9 mouse cellular contexts compared by ENCODE assay signal in genomic region chr8:69881261-69881865, GRCm38 (mm10). TPM values are rescaled to one million over a fixed set of nuclear protein-coding genes. Genes with fewer than 3 reads are reported as not detected.
A peak's percentile ranks its signal among the peaks of the same experiment; 100 is the strongest.
DNase-seq lines count a peak whose midpoint lies in the region; ATAC-seq and TF ChIP-seq lines count a peak whose summit lies in the region.
"Had no signal": no experiment of that assay in that cellular context is flagged by ENCODE, and none has a peak within 500 bp of the region (broad histone marks: within the 10 kb centered on the region; RNA-seq: fewer than 3 reads in every experiment).

No protein-coding gene starts in this region.

- no peak; the same call in 1 of the 2 replicates for ATAC-seq in lung, postnatal 0 days
- peak; percentile 22 for ATAC-seq in forebrain, embryonic 14.5 days
- ATAC-seq in limb, embryonic 12.5 days (ENCODE audit: insufficient number of reproducible peaks, insufficient read depth, low FRiP score, low TSS enrichment, low read depth) = no peak

- no peak overlapping the region for H3K9ac ChIP-seq in lung, postnatal 0 days (replicated peaks; ENCODE audit: low read depth)
- H3K9ac ChIP-seq in forebrain, embryonic 14.5 days (ENCODE audit: low read length) = peak overlapping the region; percentile 48
- H3K9ac ChIP-seq in limb, embryonic 12.5 days (replicated peaks) = peak overlapping the region; percentile 23; the same call in 1 of the 2 replicates

- peaks cover 6% of the 10 kb centered on the region; the same call in 1 of the 2 replicates for H3K4me1 ChIP-seq in lung, postnatal 0 days (ENCODE audit: insufficient read depth, low read depth, low read length)
- H3K4me1 ChIP-seq in forebrain, embryonic 14.5 days (ENCODE audit: control insufficient read depth, insufficient read depth, low read length) = no peaks in the 10 kb centered on the region
- H3K4me1 ChIP-seq in limb, embryonic 12.5 days (replicated peaks) = peaks cover 20% of the 10 kb centered on the region
- H3K4me1 ChIP-seq in small intestine, adult 2 months (ENCODE audit: control insufficient read depth, insufficient read depth, insufficient read length, low read length) = peaks cover 13% of the 10 kb centered on the region

- H3K36me3 ChIP-seq in lung, postnatal 0 days (ENCODE audit: insufficient read depth, low read length) = no peaks in the 10 kb centered on the region
- H3K36me3 ChIP-seq in forebrain, embryonic 14.5 days (ENCODE audit: control insufficient read depth, insufficient read depth, low read length) = no peaks in the 10 kb centered on the region
- no peaks in the 10 kb centered on the region for H3K36me3 ChIP-seq in limb, embryonic 12.5 days
- H3K36me3 ChIP-seq in small intestine, adult 2 months (ENCODE audit: control insufficient read depth, insufficient read depth, low read length) = no peaks in the 10 kb centered on the region

- TF ChIP-seq CTCF in lung, postnatal 0 days (IDR thresholded peaks at IDR 0.05) = no peak
- TF ChIP-seq CTCF in small intestine, adult 2 months (IDR thresholded peaks at IDR 0.05; ENCODE audit: extremely low read depth, insufficient read length, insufficient replicate concordance, low read depth, low read length) = no peak

- H3K4me2 ChIP-seq in lung, postnatal 0 days (replicated peaks; ENCODE audit: low read depth, low read length) = peak overlapping the region; percentile 54
- peak overlapping the region; percentile 52 for H3K4me2 ChIP-seq in forebrain, embryonic 14.5 days (ENCODE audit: low read length)
- H3K4me2 ChIP-seq in limb, embryonic 12.5 days = peak overlapping the region; percentile 56

- H3K9me3 ChIP-seq in lung, postnatal 0 days (ENCODE audit: low read length) = no peaks in the 10 kb centered on the region
- 0 out of 2 replicates have a peak, but pooled peaks cover 2% of the 10 kb centered on the region for H3K9me3 ChIP-seq in forebrain, embryonic 14.5 days (replicated peaks; ENCODE audit: control insufficient read depth, low read length)
- no peaks in the 10 kb centered on the region for H3K9me3 ChIP-seq in limb, embryonic 12.5 days

- 19% methylated on average over 79 of the region's 79 CpGs for WGBS in lung, postnatal 0 days
- WGBS in forebrain, embryonic 14.5 days = 21% methylated on average over 74 of the region's 79 CpGs
- WGBS in limb, embryonic 12.5 days = 20% methylated on average over 79 of the region's 79 CpGs
- 22% methylated on average over 79 of the region's 79 CpGs for WGBS in small intestine, adult 2 months

- no peak for TF ChIP-seq EP300 in lung, postnatal 0 days (IDR thresholded peaks at IDR 0.05)

- peak overlapping the region; percentile 35; the same call in 1 of the 2 replicates for H3K4me3 ChIP-seq in lung, postnatal 0 days (ENCODE audit: low read depth, low read length)
- peak overlapping the region; percentile 37 for H3K4me3 ChIP-seq in forebrain, embryonic 14.5 days (ENCODE audit: low read depth, low read length)
- peak overlapping the region; percentile 41 for H3K4me3 ChIP-seq in limb, embryonic 12.5 days (replicated peaks)
- peak overlapping the region; percentile 51 for H3K4me3 ChIP-seq in small intestine, adult 2 months (ENCODE audit: low read depth, low read length)

- H3K27ac ChIP-seq in lung, postnatal 0 days (ENCODE audit: low read length) = no peak overlapping the region
- no peak overlapping the region for H3K27ac ChIP-seq in forebrain, embryonic 14.5 days (ENCODE audit: low read depth, low read length)
- H3K27ac ChIP-seq in limb, embryonic 12.5 days = no peak overlapping the region
- H3K27ac ChIP-seq in small intestine, adult 2 months (ENCODE audit: insufficient read depth, low read depth, low read length) = no peak overlapping the region

- TF ChIP-seq POLR2A in small intestine, adult 2 months (IDR thresholded peaks at IDR 0.05; ENCODE audit: low read depth, low read length) = no peak

- DNase-seq in lung, postnatal 0 days (ENCODE audit: low spot score) = no peak
- DNase-seq in lung, postnatal 10 days = no peak
- no peak for DNase-seq in forebrain, embryonic 14.5 days (ENCODE audit: low spot score)
- no peak for DNase-seq in embryo, embryonic 11 days
- no peak for DNase-seq in cerebellum, adult 11 months
- no peak for DNase-seq in cerebellum, postnatal 4 days (ENCODE audit: low spot score in 2 of 2)

- H3K27me3 ChIP-seq in lung, postnatal 0 days (replicated peaks; ENCODE audit: insufficient read depth, low read length) = peaks cover 68% of the 10 kb centered on the region
- peaks cover 71% of the 10 kb centered on the region for H3K27me3 ChIP-seq in forebrain, embryonic 14.5 days (replicated peaks; ENCODE audit: control insufficient read depth, insufficient read depth, low read length)
- peaks cover 100% of the 10 kb centered on the region for H3K27me3 ChIP-seq in limb, embryonic 12.5 days
- peaks cover 62% of the 10 kb centered on the region for H3K27me3 ChIP-seq in small intestine, adult 2 months (ENCODE audit: control insufficient read depth, insufficient read depth, low read length)

RNA-seq across cellular contexts. Expression of gene Cilp2, which starts 6.1 kb away (rescaled TPM):
- 0.17 and 0.36 TPM in 2 replicates for polyA plus RNA-seq in lung, postnatal 0 days (2015; fragmentation: Nextera tagmentation; extraction: Ambion mirVana)
- 2.0 and 2.6 TPM in 2 replicates for polyA plus RNA-seq in forebrain, embryonic 14.5 days (2014; fragmentation: Nextera tagmentation; extraction: Ambion mirVana)
- polyA plus RNA-seq in limb, embryonic 12.5 days (2016; fragmentation: Nextera tagmentation; extraction: Ambion mirVana) = 0.78 and 0.79 TPM in 2 replicates
- polyA plus RNA-seq in small intestine, adult 2 months (2012; rRNA removed) = 0.03 and 0.20 TPM in 2 replicates
- polyA plus RNA-seq: erythroblast, embryonic 14.5 days had no signal

RNA-seq across cellular contexts. Expression of gene Tssk6, which starts 20.6 kb away (rescaled TPM):
- 1.9 and 2.3 TPM in 2 replicates for polyA plus RNA-seq in lung, postnatal 0 days (2015; fragmentation: Nextera tagmentation; extraction: Ambion mirVana)
- polyA plus RNA-seq in forebrain, embryonic 14.5 days (2014; fragmentation: Nextera tagmentation; extraction: Ambion mirVana) = 2.5 and 3.1 TPM in 2 replicates
- polyA plus RNA-seq in limb, embryonic 12.5 days (2016; fragmentation: Nextera tagmentation; extraction: Ambion mirVana) = 6.2 and 7.3 TPM in 2 replicates
- 0.98 and 1.9 TPM in 2 replicates for polyA plus RNA-seq in small intestine, adult 2 months (2012; rRNA removed)

RNA-seq across cellular contexts. Expression of gene Ndufa13, which starts 21.0 kb away (rescaled TPM):
- polyA plus RNA-seq in lung, postnatal 0 days (2015; fragmentation: Nextera tagmentation; extraction: Ambion mirVana) = 165 and 177 TPM in 2 replicates
- 180 and 216 TPM in 2 replicates for polyA plus RNA-seq in forebrain, embryonic 14.5 days (2014; fragmentation: Nextera tagmentation; extraction: Ambion mirVana)
- polyA plus RNA-seq in limb, embryonic 12.5 days (2016; fragmentation: Nextera tagmentation; extraction: Ambion mirVana) = 171 and 172 TPM in 2 replicates
- polyA plus RNA-seq in small intestine, adult 2 months (2012; rRNA removed) = 88.6 and 149 TPM in 2 replicates

RNA-seq across cellular contexts. Expression of gene Yjefn3, which starts 21.1 kb away (rescaled TPM):
- polyA plus RNA-seq in lung, postnatal 0 days (2015; fragmentation: Nextera tagmentation; extraction: Ambion mirVana) = 2.1 and 3.4 TPM in 2 replicates
- 9.9 and 10.0 TPM in 2 replicates for polyA plus RNA-seq in forebrain, embryonic 14.5 days (2014; fragmentation: Nextera tagmentation; extraction: Ambion mirVana)
- polyA plus RNA-seq in limb, embryonic 12.5 days (2016; fragmentation: Nextera tagmentation; extraction: Ambion mirVana) = 6.0 and 7.4 TPM in 2 replicates
- polyA plus RNA-seq in small intestine, adult 2 months (2012; rRNA removed) = 4.6 and 4.8 TPM in 2 replicates

RNA-seq across cellular contexts. Expression of gene Pbx4, which starts 49.1 kb away (rescaled TPM):
- 15.9 and 17.0 TPM in 2 replicates for polyA plus RNA-seq in lung, postnatal 0 days (2015; fragmentation: Nextera tagmentation; extraction: Ambion mirVana)
- 46.8 and 47.7 TPM in 2 replicates for polyA plus RNA-seq in forebrain, embryonic 14.5 days (2014; fragmentation: Nextera tagmentation; extraction: Ambion mirVana)
- 7.5 and 10.0 TPM in 2 replicates for polyA plus RNA-seq in limb, embryonic 12.5 days (2016; fragmentation: Nextera tagmentation; extraction: Ambion mirVana)
- 2.1 and 9.1 TPM in 2 replicates for polyA plus RNA-seq in small intestine, adult 2 months (2012; rRNA removed)
